Mouse (Mus musculus) lung, adult 2 months (tissue): ENCODE results near the gene Lrrc4b.

Experiments used
- CTCF ChIP-seq: fragments of 200-500 bp; IDR thresholded peaks from 2 replicates; pipeline ENCODE4 v1.5.1; 2011; ENCODE audit warnings: mild to moderate bottlenecking, low read length, control low read depth; ENCODE audit not compliant: insufficient read depth
- POLR2A ChIP-seq: fragments of 200-500 bp; IDR thresholded peaks from 2 replicates; pipeline ENCODE4 v1.6.1; 2011; ENCODE audit warnings: low read depth, mild to moderate bottlenecking, control low read depth, low read length, borderline replicate concordance; ENCODE audit errors: extremely low read depth

GRCm38 (mm10) chr7:44436267-44436666 lies 7.4 kb downstream of the Lrrc4b start:
- TF ChIP-seq CTCF (no peak), POLR2A (no peak)
